Mouse (Mus musculus): ENCODE results near the gene Zfyve21. TPM values are rescaled to one million over a fixed set of nuclear protein-coding genes. Genes with fewer than 3 reads are reported as not detected.

The Zfyve21 gene
- 99.4 and 105 TPM in 2 replicates for total RNA-seq (2021)
- long read RNA-seq, transcript Zfyve21-207 (8 exons, 794 nt) = minor isoform, 11 of 300 reads
- long read RNA-seq, transcript Zfyve21-204 (8 exons, 1,265 nt) = minor isoform, 5 of 300 reads
- long read RNA-seq, transcript Zfyve21-201 (7 exons, 1,308 nt) = major isoform, 225 of 300 reads
- long read RNA-seq, partial matches to known transcripts = 4 of 300 reads
- long read RNA-seq, other reads (novel, unspliced or antisense) = 54 of 300 reads

- DNase-seq = peak; percentile 96
Measured at GRCm38 (mm10) chr12:111813766-111814617, at the start of gene Zfyve21, which contains the start of gene Xrcc3. Gene Zfyve21 (plus strand): TSS chr12:111814170. Gene Xrcc3 (minus strand): TSS chr12:111813873.

DNA sequence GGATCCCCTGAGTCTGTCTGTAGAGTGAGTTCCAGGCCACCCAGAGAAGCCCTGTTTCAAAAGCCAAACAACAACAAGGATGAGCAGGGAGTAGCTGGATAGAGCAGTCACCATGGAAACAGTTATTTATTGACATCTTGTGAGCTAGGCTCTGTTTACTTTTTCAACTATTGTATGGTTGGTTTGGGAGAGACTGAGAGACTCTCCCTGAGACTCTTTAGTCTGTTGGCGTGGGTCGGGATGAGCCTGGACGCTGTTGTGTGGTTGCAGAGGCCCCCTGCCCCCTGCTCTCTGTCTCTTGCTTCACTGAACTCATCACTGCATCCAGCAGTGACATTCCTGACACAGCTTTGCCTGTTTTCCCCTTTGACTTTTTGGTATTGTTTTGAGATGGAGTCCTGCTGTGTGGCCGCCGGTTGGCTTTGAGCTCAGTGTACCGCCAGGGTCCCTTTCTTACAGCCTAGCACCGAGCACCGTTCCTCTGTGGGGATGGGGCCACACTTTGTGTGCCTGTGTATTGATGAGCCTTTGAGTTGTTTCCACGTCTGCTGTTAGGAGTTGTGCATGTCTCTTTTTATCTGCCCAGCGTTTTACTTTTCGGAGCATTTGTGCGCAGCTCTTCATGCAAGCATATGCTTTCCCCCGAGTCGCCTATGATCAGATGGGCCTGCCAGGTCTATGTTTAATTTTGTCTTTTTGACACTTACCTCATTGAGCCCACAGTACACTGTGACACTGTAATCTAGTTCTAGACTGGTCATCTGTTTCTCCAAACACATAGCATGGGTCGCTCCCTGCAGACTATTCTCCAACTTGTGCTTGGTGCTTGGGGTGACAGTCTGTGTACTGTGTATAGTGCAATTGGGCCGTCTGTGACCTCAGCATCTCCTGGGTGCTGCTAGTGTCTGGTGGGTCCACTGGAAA lies 47.4 kb upstream of the Zfyve21 start:
- no peak for DNase-seq

DNA sequence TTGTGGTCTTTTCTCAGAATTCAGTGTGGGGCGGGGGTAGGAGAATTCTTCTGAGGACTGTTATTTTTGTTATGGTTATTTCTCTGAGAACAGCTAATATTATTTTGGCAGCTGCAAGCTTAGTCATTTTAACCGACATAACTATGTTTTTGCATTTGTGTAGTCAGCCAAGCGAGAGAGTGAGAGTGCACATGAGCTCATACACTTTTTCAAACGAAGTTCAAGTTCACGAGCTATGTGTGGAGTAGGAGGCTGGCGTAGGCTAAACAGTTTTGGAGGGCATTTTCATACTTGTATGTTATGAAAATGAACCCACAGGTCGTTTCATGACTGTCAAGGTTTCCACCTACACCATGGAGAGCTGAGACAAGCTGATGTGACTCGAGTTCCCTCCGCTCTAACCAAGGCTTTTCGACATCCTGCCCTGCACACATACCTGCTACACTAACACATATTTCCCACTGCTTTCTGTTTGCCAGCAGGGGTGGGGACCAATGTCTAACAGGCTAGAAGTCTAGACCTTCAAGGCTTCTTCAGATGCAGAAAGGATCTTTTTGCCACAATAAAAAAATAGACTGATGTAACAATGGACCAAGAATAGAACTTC lies 45.5 kb upstream of the Zfyve21 start:
- no peak for DNase-seq

GRCm38 (mm10) chr12:111769306-111769705 lies 44.7 kb upstream of the Zfyve21 start:
- peak; percentile 50 for DNase-seq

DNA sequence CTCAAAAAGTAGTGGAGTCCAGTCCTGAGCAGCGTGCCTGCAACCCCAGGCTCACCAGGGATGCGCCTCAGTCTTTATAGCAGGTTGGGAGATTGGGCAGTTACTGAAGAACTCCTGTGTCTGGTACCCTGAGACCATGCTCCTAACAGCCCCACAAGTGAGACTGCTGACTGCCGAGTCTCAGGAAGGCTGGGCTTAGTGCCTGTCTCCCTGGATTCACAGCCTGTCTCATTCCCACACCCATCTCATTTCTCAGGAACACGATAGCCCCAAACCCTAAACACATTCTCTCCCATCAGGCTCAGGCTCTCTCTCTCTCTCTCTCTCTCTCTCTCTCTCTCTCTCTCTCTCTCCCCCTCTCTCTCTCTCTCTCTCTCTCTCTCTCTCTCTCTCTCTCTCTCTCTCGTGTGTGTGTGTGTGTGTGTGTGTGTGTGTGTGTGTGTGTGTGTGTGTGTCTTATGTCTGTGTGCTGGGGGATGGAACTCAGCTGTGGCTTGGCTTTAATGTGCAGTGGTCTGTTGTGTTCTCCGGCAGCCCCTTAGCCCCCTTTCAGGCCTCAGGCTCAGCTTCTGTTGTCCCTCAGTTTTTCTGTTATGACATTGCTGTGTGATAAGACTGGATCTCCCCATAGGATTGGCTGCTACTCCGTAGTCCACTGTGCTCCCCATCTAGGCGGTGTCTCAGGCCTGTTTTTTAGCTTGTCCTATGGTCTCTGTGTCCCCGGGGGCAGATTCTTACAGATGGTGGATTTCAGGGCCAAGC lies 44.0 kb upstream of the Zfyve21 start:
- no peak for DNase-seq

- DNase-seq = no peak
Measured at GRCm38 (mm10) chr12:111770651-111771050, 43.3 kb upstream of the Zfyve21 start.

GRCm38 (mm10) chr12:111774156-111774555 lies 39.8 kb upstream of the Zfyve21 start:
- no peak for DNase-seq

DNA sequence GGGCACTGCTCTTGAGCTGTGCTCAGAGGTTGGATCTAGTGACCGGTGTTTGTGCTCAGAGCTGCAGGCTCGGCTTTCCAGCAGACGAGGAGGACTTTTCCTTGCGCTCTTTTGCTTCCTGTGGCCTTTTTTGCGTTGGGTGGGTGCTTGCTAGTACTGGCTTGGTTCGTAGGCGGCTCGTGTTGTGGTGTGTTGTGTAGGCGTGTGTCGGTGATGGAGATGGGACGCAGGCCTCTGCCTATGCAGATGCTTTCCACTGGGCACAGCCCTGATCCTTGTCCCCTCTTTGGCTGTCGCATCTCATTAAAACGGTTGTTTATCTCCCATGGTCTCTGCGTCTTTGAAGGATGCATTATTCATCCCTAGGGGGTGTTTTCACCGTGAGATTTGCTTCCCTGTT lies 39.1 kb upstream of the Zfyve21 start:
- no peak for DNase-seq

DNA sequence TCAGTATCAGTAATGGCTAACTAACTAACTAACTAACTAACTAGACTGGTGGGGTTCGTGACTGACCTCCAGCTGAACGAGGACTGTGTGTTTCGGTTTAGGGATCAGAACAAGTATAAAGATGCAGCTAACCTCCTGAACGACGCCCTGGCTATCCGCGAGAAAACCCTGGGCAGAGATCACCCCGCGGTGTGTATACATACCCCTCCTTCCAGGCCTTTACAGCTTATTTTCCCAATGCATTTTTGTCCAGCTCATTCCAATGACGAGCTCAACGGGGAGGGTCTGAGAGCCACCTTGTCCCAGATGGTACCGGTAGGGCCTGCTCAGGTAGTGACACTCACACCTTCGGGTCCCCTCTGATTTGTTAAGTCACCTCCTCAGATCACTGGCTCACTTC lies 36.1 kb upstream of the Zfyve21 start:
- DNase-seq = no peak

DNA sequence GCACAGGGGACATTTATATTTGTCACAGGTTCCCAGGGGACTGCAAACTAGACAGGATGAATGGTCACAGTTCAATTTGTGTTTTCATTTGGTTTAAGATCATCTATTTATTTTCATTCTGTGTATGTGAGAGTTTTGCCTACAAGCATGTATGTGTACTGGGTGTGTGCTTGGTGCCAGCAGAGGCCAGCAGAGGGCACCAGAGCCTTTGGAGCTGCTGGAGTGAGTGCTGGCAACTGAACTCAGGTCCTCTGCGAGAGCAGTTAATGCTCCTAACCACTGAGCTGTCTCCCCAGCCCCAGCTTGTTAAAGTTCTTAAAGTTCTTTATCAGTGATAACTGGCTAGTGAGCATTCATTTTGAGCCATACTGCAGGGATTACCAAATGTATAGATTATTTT lies 34.4 kb upstream of the Zfyve21 start:
- DNase-seq = no peak

GRCm38 (mm10) chr12:111785174-111785573 lies 28.8 kb upstream of the Zfyve21 start:
- no peak for DNase-seq

GRCm38 (mm10) chr12:111787015-111787414 lies 27.0 kb upstream of the Zfyve21 start:
- no peak for DNase-seq

DNA sequence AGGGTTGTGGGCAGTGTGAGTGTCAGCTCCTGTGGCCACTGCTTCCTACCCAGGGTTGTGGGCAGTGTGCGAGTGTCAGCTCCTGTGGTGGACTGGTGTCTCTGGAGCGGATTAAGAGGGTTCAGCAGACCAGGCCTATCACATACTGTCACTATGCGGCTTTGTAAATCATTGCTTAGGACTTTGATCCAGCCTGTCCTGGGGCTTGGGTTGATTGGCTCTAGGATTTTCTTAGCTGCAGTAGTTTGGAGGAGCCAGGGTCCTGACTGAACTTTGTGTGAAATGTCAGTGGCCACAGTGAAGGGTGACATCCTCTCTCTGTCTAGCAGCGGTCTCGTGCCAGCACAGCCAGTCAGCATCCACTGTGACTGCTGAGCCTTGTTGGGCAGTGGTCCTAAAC lies 23.9 kb upstream of the Zfyve21 start:
- DNase-seq = no peak

DNA sequence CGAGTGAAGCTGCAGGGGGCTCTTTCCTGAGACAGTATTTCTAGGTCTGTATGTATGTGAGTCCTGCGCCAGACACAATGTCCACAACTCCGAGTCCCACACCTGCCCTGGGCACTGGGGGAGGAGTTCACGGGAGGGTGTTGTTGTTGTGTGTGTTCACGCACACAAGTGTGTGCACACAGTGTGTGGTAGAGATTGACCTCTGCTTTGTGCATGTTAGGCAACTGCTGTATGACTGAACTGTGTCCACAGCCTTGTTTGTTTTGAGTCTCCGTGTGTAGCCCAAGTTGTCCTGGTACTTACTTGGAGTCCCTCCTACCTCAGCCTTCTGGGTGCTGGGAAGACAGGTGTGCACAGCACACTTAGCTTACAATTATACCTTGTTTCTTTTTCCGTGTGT lies 23.3 kb upstream of the Zfyve21 start:
- no peak for DNase-seq

DNA sequence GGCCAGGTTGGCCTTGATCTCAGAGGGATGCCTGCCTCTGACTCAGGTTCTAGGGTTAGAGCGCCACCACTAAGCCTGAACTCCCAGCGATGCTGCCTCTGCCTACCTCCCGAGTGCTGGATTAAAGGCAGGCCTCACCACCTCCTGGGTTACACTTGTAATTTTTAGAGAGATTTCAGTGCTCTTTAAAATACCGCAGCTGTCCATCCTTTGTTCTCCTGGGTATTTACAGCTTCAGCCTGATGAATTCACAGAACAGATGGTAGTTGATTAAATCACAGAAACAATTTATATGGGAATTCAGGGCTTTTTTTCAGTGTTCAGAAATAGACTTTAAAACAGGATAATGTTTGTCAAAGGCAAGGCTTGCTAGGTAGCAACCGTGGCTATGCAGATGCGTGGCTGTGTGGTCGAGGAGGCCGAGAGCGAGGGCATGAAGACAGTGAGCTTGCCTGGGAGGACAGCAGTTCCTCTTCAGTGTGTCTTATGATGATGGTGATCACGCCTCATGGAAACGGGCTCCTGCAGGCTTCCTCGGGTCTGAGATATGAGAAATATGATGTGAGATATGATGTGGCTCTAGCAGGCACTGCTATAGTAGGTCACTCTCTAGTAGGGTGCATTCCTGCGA lies 22.4 kb upstream of the Zfyve21 start:
- no peak for DNase-seq

GRCm38 (mm10) chr12:111794102-111794501 lies 19.9 kb upstream of the Zfyve21 start:
- peak; percentile 69 for DNase-seq

GRCm38 (mm10) chr12:111794526-111795179 lies 19.3 kb upstream of the Zfyve21 start:
- DNase-seq = no peak

- DNase-seq = no peak
Measured at GRCm38 (mm10) chr12:111795180-111795895, 18.6 kb upstream of the Zfyve21 start.

DNA sequence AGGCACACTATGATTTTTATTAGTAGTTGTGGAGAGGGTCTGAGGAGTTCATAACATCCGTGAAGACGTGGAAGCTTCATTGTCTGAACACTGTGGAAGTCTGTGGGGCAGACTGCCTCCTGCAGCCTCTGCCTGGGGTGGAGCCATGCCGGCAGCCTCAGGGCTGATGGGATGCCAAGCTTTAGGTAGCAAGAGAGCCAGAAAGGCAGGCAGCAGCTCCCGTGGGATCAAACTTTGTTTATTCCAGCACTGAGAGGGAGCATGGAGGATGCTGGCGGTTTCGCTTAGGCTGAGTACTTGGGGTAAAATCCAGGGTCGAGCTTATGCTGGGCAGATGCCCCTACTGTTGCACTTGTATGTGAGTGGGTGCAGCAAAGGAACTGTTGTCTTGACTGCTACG lies 16.7 kb upstream of the Zfyve21 start:
- no peak for DNase-seq

DNA sequence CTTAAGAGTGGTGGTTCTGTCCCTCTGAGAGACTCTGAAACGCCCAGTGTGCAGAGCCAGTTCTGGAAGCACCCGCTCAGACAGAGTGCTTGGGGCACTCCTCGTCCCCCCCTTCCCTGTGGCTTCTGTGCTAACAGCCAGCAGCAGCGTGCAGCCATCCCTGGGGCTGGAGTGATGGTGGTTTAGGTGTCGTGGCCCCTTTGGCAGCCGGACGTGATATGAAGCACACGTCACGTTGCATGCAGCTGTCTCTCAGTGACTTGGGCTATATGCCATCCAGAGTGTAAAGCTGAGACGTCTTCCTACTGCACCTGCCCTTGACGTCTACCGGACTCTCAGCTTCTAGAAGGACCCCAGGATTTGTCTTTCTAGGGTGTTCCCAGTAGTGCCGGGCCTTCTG lies 15.5 kb upstream of the Zfyve21 start:
- no peak for DNase-seq

Measured in adrenal gland, postnatal 25 days (tissue).